ENCODE assay signal across 23 mouse cellular contexts in genomic region chr8:70724216-70724615, GRCm38 (mm10). TPM values are rescaled to one million over a fixed set of nuclear protein-coding genes. Genes with fewer than 3 reads are reported as not detected.
DNase-seq lines count a peak whose midpoint lies in the region; ATAC-seq and TF ChIP-seq lines count a peak whose summit lies in the region.
"Had no signal": no experiment of that assay in that cellular context is flagged by ENCODE, and none has a peak within 500 bp of the region (broad histone marks: within the 10 kb centered on the region; RNA-seq: fewer than 3 reads in every experiment).

No protein-coding gene starts in this region.

- H3K4me3 ChIP-seq in kidney, postnatal 0 days (replicated peaks; ENCODE audit: low read depth, low read length), result no peak overlapping the region; the same call in 1 of the 2 replicates
- peak overlapping the region; percentile 57 for H3K4me3 ChIP-seq in E14TG2a.4 (replicated peaks; ENCODE audit: low read length)
- no peak overlapping the region for H3K4me3 ChIP-seq in liver, embryonic 13.5 days (replicated peaks)
- H3K4me3 ChIP-seq: forebrain, embryonic 13.5 days; heart, embryonic 15.5 days; midbrain, embryonic 12.5 days had no signal

- H3K9ac ChIP-seq in kidney, postnatal 0 days (ENCODE audit: low read depth, low read length), result peak overlapping the region; percentile 38; the same call in 1 of the 2 replicates
- 0 out of 2 replicates have a peak overlapping the region, but pooled peaks have one; percentile 26 for H3K9ac ChIP-seq in liver, embryonic 13.5 days
- H3K9ac ChIP-seq: heart, embryonic 15.5 days; lung, embryonic 14.5 days; midbrain, embryonic 12.5 days had no signal

- intact Hi-C loops in heart, postnatal 10 days (cut with DNase I), result loop anchor here (5.0 kb wide), 1 partner anchor 98 kb away; no protein-coding TSS in a partner anchor

- DNase-seq in heart, adult 11 months, result peak; percentile 76
- DNase-seq in heart, postnatal 10 days, result no peak
- no peak for DNase-seq in kidney, postnatal 0 days (ENCODE audit: low spot score)
- no peak for DNase-seq in kidney, adult 18-20 months
- DNase-seq in liver, embryonic 13.5 days, result no peak
- DNase-seq in ovary, postnatal 10 days (ENCODE audit: low spot score), result no peak
- DNase-seq: left cerebral cortex, postnatal 4 days; retina, postnatal 1 day had no signal

- no peak for TF ChIP-seq CTCF in kidney, postnatal 0 days (IDR thresholded peaks at IDR 0.05; ENCODE audit: low read depth)
- TF ChIP-seq CTCF in E14TG2a.4 (conservative IDR thresholded peaks at IDR 0.05; ENCODE audit: low read length), result no peak

- no peaks in the 10 kb centered on the region for H3K9me3 ChIP-seq in kidney, postnatal 0 days (replicated peaks; ENCODE audit: low read length)
- no peaks in the 10 kb centered on the region for H3K9me3 ChIP-seq in E14TG2a.4 (ENCODE audit: low read length)
- no peaks in the 10 kb centered on the region for H3K9me3 ChIP-seq in liver, embryonic 13.5 days (replicated peaks)
- H3K9me3 ChIP-seq: forebrain, embryonic 13.5 days; heart, embryonic 15.5 days; midbrain, embryonic 12.5 days had no signal

- no peaks in the 10 kb centered on the region for H3K27me3 ChIP-seq in kidney, postnatal 0 days (ENCODE audit: insufficient read depth, low read length)
- H3K27me3 ChIP-seq in E14TG2a.4 (ENCODE audit: insufficient read depth, low read length), result peaks cover 16% of the 10 kb centered on the region
- H3K27me3 ChIP-seq in liver, embryonic 13.5 days, result peaks cover 43% of the 10 kb centered on the region

- ATAC-seq in kidney, postnatal 0 days (replicated peaks; ENCODE audit: low FRiP score, low read depth), result peak; percentile 6; the same call in 1 of the 2 replicates
- 0 out of 2 replicates have a peak, but pooled peaks have one; percentile 14 for ATAC-seq in liver, embryonic 13.5 days (ENCODE audit: low read depth)
- ATAC-seq: forebrain, embryonic 13.5 days had no signal

- peak overlapping the region; percentile 46 for H3K4me2 ChIP-seq in kidney, postnatal 0 days (ENCODE audit: low read length)
- H3K4me2 ChIP-seq in liver, embryonic 13.5 days, result peak overlapping the region; percentile 23; the same call in 1 of the 2 replicates
- H3K4me2 ChIP-seq: forebrain, embryonic 13.5 days; heart, embryonic 15.5 days; lung, embryonic 14.5 days; midbrain, embryonic 12.5 days had no signal

- no peaks in the 10 kb centered on the region for H3K36me3 ChIP-seq in kidney, postnatal 0 days (ENCODE audit: insufficient read depth, low read length)
- H3K36me3 ChIP-seq in E14TG2a.4 (ENCODE audit: insufficient read depth, low read length), result no peaks in the 10 kb centered on the region
- H3K36me3 ChIP-seq in liver, embryonic 13.5 days, result no peaks in the 10 kb centered on the region
- H3K36me3 ChIP-seq: heart, embryonic 15.5 days; midbrain, embryonic 12.5 days had no signal

- peak overlapping the region; percentile 97 for H3K27ac ChIP-seq in kidney, postnatal 0 days
- peak overlapping the region; percentile 84 for H3K27ac ChIP-seq in liver, embryonic 13.5 days
- H3K27ac ChIP-seq: forebrain, embryonic 13.5 days; heart, embryonic 15.5 days; macrophage; midbrain, embryonic 12.5 days had no signal

- 58% methylated on average over 12 of the region's 12 CpGs for WGBS in kidney, postnatal 0 days
- 59% methylated on average over 12 of the region's 12 CpGs for WGBS in liver, embryonic 13.5 days (ENCODE audit: insufficient replicate concordance)

- no peaks in the 10 kb centered on the region for H3K4me1 ChIP-seq in kidney, postnatal 0 days (replicated peaks; ENCODE audit: insufficient read depth, low read length)
- peaks cover 37% of the 10 kb centered on the region for H3K4me1 ChIP-seq in E14TG2a.4 (replicated peaks; ENCODE audit: low read depth, low read length)
- H3K4me1 ChIP-seq in liver, embryonic 13.5 days (replicated peaks), result 0 out of 2 replicates have a peak, but pooled peaks cover 7% of the 10 kb centered on the region
- H3K4me1 ChIP-seq: forebrain, embryonic 13.5 days; heart, embryonic 15.5 days; midbrain, embryonic 12.5 days had no signal

RNA-seq across cellular contexts. Expression of gene Pde4c, which starts 0.7 kb away (rescaled TPM):
- 1 to 10 TPM; 2.0 to 4.0 TPM for total RNA-seq in heart, postnatal 10 days (2021)
- 8.0 and 9.5 TPM in 2 replicates for polyA plus RNA-seq in kidney, postnatal 0 days (2015; fragmentation: Nextera tagmentation; extraction: Ambion mirVana)
- polyA plus RNA-seq in liver, embryonic 13.5 days (2015; fragmentation: Nextera tagmentation; extraction: Ambion mirVana), result 0.40 and 0.43 TPM in 2 replicates
- total RNA-seq: granulocyte monocyte progenitor cell, adult 5-6 weeks had no signal
- polyA plus RNA-seq: macrophage had no signal

RNA-seq across cellular contexts. Expression of gene Gm3336, which starts 5.9 kb away (rescaled TPM):
- not detected for total RNA-seq in heart, postnatal 10 days (2021)
- 0.70 and 0.74 TPM in 2 replicates for polyA plus RNA-seq in kidney, postnatal 0 days (2015; fragmentation: Nextera tagmentation; extraction: Ambion mirVana)
- 0.14 TPM in 1 of 2 replicates, not detected in the other for polyA plus RNA-seq in liver, embryonic 13.5 days (2015; fragmentation: Nextera tagmentation; extraction: Ambion mirVana)
- total RNA-seq: granulocyte monocyte progenitor cell, adult 5-6 weeks; layer of hippocampus, adult 8-10 months; left cerebral cortex, adult 18-20 months; left cerebral cortex, postnatal 4 days; neutrophil, adult 5-6 weeks had no signal
- polyA plus RNA-seq: C2C12; embryonic facial prominence, embryonic 14.5 days; forebrain, embryonic 13.5 days; heart, embryonic 15.5 days; hindbrain, embryonic 11.5 days; lung, embryonic 14.5 days; macrophage; midbrain, embryonic 12.5 days had no signal

RNA-seq across cellular contexts. Expression of gene Iqcn, which starts 21.0 kb away (rescaled TPM):
- under 1 TPM in 1 of 2 experiments, not detected in 1; 0.07 TPM for total RNA-seq in heart, postnatal 10 days (2021)
- 0.03 and 0.05 TPM in 2 replicates for polyA plus RNA-seq in kidney, postnatal 0 days (2015; fragmentation: Nextera tagmentation; extraction: Ambion mirVana)
- polyA plus RNA-seq in liver, embryonic 13.5 days (2015; fragmentation: Nextera tagmentation; extraction: Ambion mirVana), result not detected in 2 replicates
- total RNA-seq: granulocyte monocyte progenitor cell, adult 5-6 weeks; MEL had no signal
- polyA plus RNA-seq: embryonic facial prominence, embryonic 14.5 days; macrophage; urinary bladder, adult 2 months had no signal

RNA-seq across cellular contexts. Expression of gene Jund, which starts 25.5 kb away (rescaled TPM):
- 100 to 1,000 TPM; 178 to 214 TPM for total RNA-seq in heart, postnatal 10 days (2021)
- polyA plus RNA-seq in kidney, postnatal 0 days (2015; fragmentation: Nextera tagmentation; extraction: Ambion mirVana), result 72.4 and 98.1 TPM in 2 replicates
- 17.9 and 22.0 TPM in 2 replicates for polyA plus RNA-seq in liver, embryonic 13.5 days (2015; fragmentation: Nextera tagmentation; extraction: Ambion mirVana)

RNA-seq across cellular contexts. Expression of gene Rab3a, which starts 30.3 kb away (rescaled TPM):
- total RNA-seq in heart, postnatal 10 days (2021), result 10 to 100 TPM; 37.3 to 38.9 TPM
- 20.5 and 21.8 TPM in 2 replicates for polyA plus RNA-seq in kidney, postnatal 0 days (2015; fragmentation: Nextera tagmentation; extraction: Ambion mirVana)
- 2.7 and 3.9 TPM in 2 replicates for polyA plus RNA-seq in liver, embryonic 13.5 days (2015; fragmentation: Nextera tagmentation; extraction: Ambion mirVana)
